Mouse (Mus musculus) v-Abl transformed pro-B cells (cell line): Measurements from ENCODE around the gene Atp8a2.
"Not testable (repeated sequence)": the region's sequence is repeated elsewhere in the genome, so short reads cannot be mapped to it uniquely, and the experiment has no call there.

Experiments used
- in situ Hi-C, 2 experiments: fragments of 400-800 bp; cut with MboI; formaldehyde crosslinking; loops; one replicate each; pipeline ENCODE4 v1.15.1; 2025; ENCODE audit not compliant: unreplicated experiment in 2 of 2

The Atp8a2 gene

GRCm38 (mm10) chr14:59862351-59862750 is 334.6 kb downstream of the Atp8a2 start:
- in situ Hi-C loops = no loop called here

- in situ Hi-C loops = no loop called here
These were observed 337.1 kb downstream of the Atp8a2 start for GRCm38 (mm10) chr14:59859830-59860229.

DNA sequence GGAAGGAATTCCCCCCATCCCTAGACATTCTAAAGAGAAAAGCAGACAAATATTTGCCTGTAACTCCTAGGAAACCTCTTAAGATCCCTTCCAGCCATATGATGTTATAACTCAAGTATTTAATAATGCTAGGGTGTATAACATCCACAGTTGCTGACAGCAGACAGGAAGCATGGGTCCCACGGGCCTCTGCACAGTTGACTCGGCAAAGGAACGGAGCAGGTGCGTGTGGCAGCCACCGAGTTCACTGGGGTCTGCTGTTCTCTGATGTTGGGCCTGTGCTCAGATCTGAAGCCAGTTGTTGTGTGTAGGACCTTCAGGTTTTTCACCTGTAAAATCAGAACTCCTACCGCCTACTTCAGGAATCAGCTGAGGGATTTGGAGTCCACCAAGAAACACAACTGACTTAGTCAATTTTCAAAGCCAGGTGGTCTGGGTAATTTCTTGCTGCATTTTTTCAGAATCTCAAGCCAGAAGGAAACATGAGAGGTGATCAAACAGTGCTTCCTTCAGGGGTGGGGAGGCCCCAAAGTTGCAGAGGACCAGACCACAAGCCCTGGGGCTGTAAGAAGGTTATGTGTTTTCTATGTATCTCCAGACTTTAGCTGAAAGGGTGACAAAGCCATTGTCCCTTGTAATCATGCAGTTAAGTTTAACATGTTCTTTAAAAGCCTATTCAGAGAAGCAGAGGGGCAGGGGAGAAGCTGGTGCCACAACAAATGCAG is 338.3 kb downstream of the Atp8a2 start:
- in situ Hi-C loops = no loop called here

DNA sequence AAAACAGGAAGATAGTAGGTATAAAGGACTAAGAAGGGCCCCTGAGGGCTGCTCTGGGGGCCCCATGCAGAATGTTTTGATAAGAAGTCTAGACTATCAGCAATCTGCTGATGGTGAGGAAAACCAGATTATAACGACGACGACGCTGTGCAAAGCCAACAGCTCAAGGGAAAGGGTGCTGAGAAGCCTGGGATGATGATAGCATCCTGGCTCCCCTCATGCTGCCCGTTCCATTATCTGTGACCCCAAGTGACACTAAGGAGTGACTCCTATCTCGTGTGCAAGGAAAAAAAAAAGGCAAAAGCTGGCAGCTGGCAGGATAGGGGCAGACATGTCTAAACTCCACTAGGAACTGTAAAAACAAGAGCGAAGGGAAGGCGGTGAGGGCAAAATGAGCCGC is 343.8 kb downstream of the Atp8a2 start:
- in situ Hi-C loops = no loop called here

DNA sequence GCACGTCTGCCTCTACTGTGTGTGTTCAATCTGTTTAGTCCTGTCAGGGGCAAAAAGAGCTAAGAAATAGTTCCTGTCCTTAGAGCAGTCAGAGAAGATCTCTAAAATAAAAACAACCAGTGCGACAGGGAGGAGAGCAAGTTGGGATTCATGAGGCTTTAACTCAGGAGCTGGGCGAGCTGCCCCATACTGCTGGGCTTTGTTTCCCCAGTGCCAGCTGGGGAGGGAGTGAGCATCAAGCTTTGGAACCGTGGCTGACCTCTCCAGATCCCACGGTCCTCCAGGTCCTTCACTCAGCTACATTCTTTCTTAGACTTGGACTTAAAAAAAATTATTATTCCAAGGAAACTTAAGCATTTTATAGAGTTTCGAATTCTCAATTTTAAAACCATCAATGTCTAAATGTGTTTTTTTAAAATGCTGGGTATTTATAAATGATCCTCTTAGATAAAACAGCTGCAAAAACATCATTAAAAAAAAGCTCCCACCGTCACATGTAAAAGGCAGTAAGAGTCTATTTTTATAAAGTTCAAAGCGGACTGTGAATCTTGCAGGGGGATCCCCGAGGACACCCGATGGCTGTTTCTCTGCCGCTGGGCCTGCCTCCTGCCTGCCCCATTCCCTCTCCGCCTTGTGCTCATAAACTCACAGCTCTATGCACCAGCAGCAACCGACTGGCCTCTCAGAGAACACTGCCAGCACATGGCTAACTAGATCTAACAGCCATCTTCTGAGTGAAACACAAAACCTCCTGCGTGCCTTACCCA is 350.2 kb downstream of the Atp8a2 start:
- in situ Hi-C loops = no loop called here

DNA sequence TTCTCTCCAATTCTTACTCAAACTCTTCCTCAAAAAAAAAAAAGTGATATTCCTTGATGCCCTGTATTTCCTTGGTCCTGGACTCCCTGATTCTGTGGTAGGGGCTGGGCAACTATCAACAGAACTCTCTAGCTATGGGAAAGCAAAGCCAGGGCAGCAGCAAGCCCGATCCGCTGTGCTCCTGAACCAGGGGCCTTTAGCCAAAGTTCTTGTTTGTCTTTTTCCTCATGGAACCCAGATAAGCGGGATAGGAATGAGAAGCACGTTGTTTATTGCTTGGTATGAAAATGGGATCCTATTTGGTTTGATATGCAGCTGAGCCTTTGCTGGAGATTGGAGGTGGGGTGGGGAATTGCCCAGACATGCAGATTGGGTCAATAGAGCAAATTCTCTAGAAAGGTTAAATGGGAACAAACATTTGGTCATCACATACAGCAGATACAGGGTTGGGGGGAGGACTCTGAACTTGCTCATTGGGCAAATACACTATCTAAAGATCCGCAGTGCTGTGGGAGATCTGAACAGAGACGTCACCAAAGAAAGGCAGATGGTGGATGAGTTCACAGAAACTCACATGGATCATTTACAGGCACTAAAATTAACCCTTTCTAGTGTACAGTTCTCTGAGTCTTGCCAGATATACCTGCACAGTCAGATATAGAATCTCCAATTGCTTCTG is 353.6 kb downstream of the Atp8a2 start:
- in situ Hi-C loops = no loop called here

GRCm38 (mm10) chr14:59839951-59840720 is 356.8 kb downstream of the Atp8a2 start:
- in situ Hi-C loops = no loop called here

DNA sequence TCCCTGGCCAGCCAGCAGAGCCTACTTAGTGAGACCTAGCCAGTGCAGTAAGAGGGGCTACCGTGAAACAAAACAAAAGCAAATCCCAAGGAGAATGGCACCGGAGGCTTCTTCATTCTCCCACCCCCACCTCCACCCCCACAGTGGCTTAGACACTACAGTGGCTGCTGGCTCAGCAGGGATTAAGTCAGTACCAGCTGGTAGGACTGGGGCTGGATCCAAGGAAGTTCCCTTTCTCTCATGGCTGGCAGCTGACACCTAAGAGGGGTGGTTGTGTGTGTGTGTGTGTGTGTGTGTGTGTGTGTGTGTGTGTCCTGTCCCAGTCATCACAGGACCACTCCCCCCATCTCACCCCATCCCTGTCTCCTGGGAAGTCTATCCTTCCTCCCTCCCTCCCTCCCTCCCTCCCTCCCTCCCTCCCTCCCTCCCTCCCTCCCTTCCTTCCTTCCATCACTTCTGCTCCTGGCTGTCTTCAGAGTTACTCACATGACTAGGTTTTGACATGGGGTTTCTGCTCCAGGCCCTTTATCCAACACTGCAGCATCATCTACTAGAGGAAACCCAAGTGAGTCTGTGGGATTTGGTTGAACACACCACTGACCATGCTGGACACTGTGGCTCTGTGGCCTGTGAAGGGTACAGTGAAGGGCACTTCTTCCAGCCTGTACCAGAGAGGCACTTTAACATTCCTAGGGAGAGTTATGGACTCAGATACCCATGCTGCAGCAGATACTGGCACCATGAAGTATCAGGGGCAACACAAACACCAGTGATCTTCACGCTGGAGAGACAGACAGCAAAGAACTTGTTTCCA is 358.3 kb downstream of the Atp8a2 start:
- in situ Hi-C loops = not testable (repeated sequence)

GRCm38 (mm10) chr14:59837691-59838241 is 359.2 kb downstream of the Atp8a2 start:
- in situ Hi-C loops = not testable (repeated sequence)

DNA sequence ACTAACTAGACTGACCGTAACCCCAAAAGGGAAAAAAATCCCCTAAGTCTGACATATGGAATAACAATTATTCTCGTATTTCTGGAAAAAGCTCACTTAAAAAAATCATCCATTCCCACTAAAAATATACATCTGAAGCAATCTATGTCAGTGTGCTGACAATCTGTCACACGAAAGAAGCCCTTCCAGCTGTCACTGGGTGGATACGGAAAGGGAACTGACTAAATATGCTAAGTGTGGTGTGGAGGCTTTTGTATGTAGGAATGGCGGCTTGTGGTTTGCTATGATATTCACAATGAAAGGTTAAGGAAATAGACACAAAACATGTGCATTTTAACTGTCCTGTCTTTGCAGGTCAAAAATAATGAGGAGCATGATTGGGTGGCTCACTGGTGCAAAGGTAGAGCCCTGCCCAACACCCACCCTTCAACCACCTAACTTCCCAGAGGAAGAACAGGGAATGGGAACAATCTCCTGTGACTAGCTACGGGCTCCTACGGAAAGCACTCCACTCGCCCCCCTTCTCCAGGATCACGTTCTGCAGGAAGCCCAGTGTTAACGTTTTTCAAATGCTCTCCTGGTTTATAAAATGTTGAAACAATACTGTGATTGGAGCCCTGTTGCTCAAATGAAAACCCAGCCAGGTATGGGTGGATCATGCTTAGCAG is 360.0 kb downstream of the Atp8a2 start:
- in situ Hi-C loops = no loop called here

GRCm38 (mm10) chr14:59829580-59829979 is 367.4 kb downstream of the Atp8a2 start:
- in situ Hi-C loops = no loop called here

GRCm38 (mm10) chr14:59827409-59827808 is 369.6 kb downstream of the Atp8a2 start:
- in situ Hi-C loops = no loop called here

- in situ Hi-C loops = no loop called here
These were observed 376.9 kb downstream of the Atp8a2 start for GRCm38 (mm10) chr14:59820115-59820419.

- in situ Hi-C loops = no loop called here
These were observed 377.5 kb downstream of the Atp8a2 start for GRCm38 (mm10) chr14:59819215-59820114.

- in situ Hi-C loops = not testable (repeated sequence)
These were observed 386.7 kb downstream of the Atp8a2 start for GRCm38 (mm10) chr14:59810316-59810715.

DNA sequence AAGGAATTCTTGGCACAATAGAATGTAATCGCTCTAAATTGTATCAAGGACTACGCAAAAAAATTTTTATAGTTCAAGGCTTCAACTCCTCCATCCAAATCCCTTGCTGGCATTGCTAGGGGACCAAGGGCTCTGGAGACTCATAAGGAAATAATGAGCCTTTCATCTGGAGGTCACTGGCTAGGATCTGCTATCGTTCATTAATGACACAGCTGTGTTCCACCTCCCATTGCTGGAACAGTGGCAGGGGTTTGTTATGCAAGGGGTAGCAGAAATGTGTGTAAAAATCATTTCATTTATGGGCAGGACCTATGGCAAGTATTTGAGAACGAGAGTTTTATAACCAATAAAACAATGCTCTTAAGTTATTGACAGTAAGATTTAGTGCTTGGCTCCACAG is 387.2 kb downstream of the Atp8a2 start:
- in situ Hi-C loops = no loop called here

- in situ Hi-C loops = no loop called here
These were observed 389.3 kb downstream of the Atp8a2 start for GRCm38 (mm10) chr14:59807528-59808300.

GRCm38 (mm10) chr14:59806910-59807309 is 390.1 kb downstream of the Atp8a2 start:
- in situ Hi-C loops = no loop called here
